Mouse (Mus musculus) MEL (cell line): ENCODE measurements at regions not wholly inside any gene's neighbourhood (a gene's known extent, or its start where the extent isn't known, plus 50 kb on each side); places are given as distances from the start of the nearest gene placed in this dataset.

Source experiments
- CTCF ChIP-seq, 3 experiments: IDR thresholded peaks in 2 of 3; conservative IDR thresholded peaks in 1 of 3; 2 replicates each; pipeline ENCODE4 v1.5.1; 2011 to 2012; ENCODE audit warnings: low read length in 3 of 3, low read depth in 2 of 3, mild to moderate bottlenecking in 2 of 3, improper control_type of control experiment in 1 of 3, inconsistent platforms in 1 of 3, mixed read lengths in 1 of 3, moderate library complexity in 1 of 3; ENCODE audit not compliant: control insufficient read depth in 1 of 3, insufficient read depth in 1 of 3, poor library complexity in 1 of 3, severe bottlenecking in 1 of 3
- E2F4 ChIP-seq: IDR thresholded peaks from 2 replicates; pipeline ENCODE4 v1.6.1; 2011; ENCODE audit warnings: low read depth, low read length, improper control_type of control experiment, borderline replicate concordance
- ELF1 ChIP-seq: IDR thresholded peaks from 2 replicates; pipeline ENCODE4 v1.6.1; 2014; ENCODE audit warnings: low read depth, mild to moderate bottlenecking, inconsistent platforms, low read length, improper control_type of control experiment, moderate library complexity
- EP300 ChIP-seq, 2 experiments: IDR thresholded peaks; 2 replicates each; pipeline ENCODE4 v1.6.1; 2011; ENCODE audit warnings: improper control_type of control experiment in 2 of 2, low read length in 2 of 2, low read depth in 1 of 2, mild to moderate bottlenecking in 1 of 2
- GATA1 ChIP-seq: IDR thresholded peaks from 2 replicates; pipeline ENCODE4 v1.6.1; 2011; ENCODE audit warnings: low read depth, low read length, improper control_type of control experiment
- MYC ChIP-seq: IDR thresholded peaks from 2 replicates; pipeline ENCODE4 v1.6.1; 2011; ENCODE audit warnings: low read depth, mild to moderate bottlenecking, low read length, improper control_type of control experiment, moderate library complexity
- NRF1 ChIP-seq: IDR thresholded peaks from 2 replicates; pipeline ENCODE4 v1.6.1; 2014; ENCODE audit warnings: low read depth, mild to moderate bottlenecking, inconsistent platforms, low read length, improper control_type of control experiment, moderate library complexity; ENCODE audit not compliant: poor library complexity, insufficient read depth, severe bottlenecking
- POLR2A ChIP-seq, 2 experiments: IDR thresholded peaks; 2 replicates each; pipeline ENCODE4 v1.6.1; 2011 to 2012; ENCODE audit warnings: low read length in 2 of 2, mild to moderate bottlenecking in 2 of 2, control low read depth in 1 of 2, improper control_type of control experiment in 1 of 2, low read depth in 1 of 2, moderate library complexity in 1 of 2; ENCODE audit not compliant: control insufficient read depth in 1 of 2, insufficient read depth in 1 of 2, poor library complexity in 1 of 2

DNA sequence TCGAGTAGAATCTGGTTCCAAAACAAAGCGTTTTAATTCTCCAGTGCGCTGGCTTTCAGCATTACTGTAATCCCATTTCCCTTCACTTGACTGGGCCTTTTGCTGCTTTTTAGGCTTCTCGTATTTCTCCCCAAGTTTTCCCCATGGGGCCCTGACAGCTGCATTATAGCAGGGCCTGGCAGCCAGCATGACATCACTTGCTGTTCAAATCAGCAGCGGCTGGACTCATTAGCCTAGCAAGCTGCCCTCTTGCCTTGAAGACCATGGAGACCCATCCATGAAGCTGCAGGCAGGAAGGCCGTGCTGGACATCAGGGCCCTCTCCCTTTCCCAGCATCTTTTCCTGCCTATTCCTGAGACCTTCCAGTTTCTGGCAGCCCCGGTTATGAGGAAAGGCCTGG lies 249.8 kb upstream of the Cadm1 start:
- TF ChIP-seq CTCF (IDR thresholded peaks at IDR 0.05 in 2 of 3, conservative IDR thresholded peaks at IDR 0.05 in 1 of 3; ENCODE audit: control insufficient read depth in 1 of 3, insufficient read depth in 1 of 3, low read depth in 2 of 3, low read length in 3 of 3, poor library complexity in 1 of 3, severe bottlenecking in 1 of 3) (no peak), POLR2A (IDR thresholded peaks at IDR 0.05; ENCODE audit: control insufficient read depth in 1 of 2, insufficient read depth in 1 of 2, low read depth in 1 of 2, low read length in 2 of 2, poor library complexity in 1 of 2) (no peak), NRF1 (no peak), E2F4 (no peak), ELF1 (no peak), MYC (no peak), EP300 (IDR thresholded peaks at IDR 0.05; ENCODE audit: low read depth in 1 of 2, low read length in 2 of 2) (no peak), GATA1 (no peak)
